Mouse (Mus musculus) cerebellum, postnatal 25 days (tissue): ENCODE measurements at regions not wholly inside any gene's neighbourhood (a gene's known extent, or its start where the extent isn't known, plus 50 kb on each side); places are given as distances from the start of the nearest gene placed in this dataset.
A peak's percentile ranks its signal among the peaks of the same experiment; 100 is the strongest.

ENCODE experiments used
- DNase-seq, 2 experiments: peaks; one replicate each; pipeline ENCODE4 v3.0.0; 2021; ENCODE audit warnings: mixed read lengths in 2 of 2

- no peak for DNase-seq
These were observed 388.4 kb downstream of the Nedd1 start for GRCm38 (mm10) chr10:92333869-92334268.

GRCm38 (mm10) chr10:92333042-92333774 lies 389.0 kb downstream of the Nedd1 start:
- peak in 1 of 2 experiments; percentile 5 for DNase-seq

- DNase-seq, result no peak
These were observed 392.1 kb downstream of the Nedd1 start for GRCm38 (mm10) chr10:92330150-92330549.

- DNase-seq, result no peak
These were observed 392.6 kb downstream of the Nedd1 start for GRCm38 (mm10) chr10:92329661-92330060.

GRCm38 (mm10) chr10:92325284-92325989 lies 396.8 kb downstream of the Nedd1 start:
- no peak for DNase-seq

GRCm38 (mm10) chr10:92314606-92315005 lies 407.6 kb downstream of the Nedd1 start:
- no peak for DNase-seq

GRCm38 (mm10) chr10:92312278-92312677 lies 409.9 kb downstream of the Nedd1 start:
- DNase-seq, result no peak

GRCm38 (mm10) chr10:92308643-92309042 lies 413.6 kb downstream of the Nedd1 start:
- no peak for DNase-seq

- no peak for DNase-seq
These were observed 414.4 kb downstream of the Nedd1 start for GRCm38 (mm10) chr10:92307861-92308260.

GRCm38 (mm10) chr10:92298693-92299092 lies 423.5 kb downstream of the Nedd1 start:
- no peak for DNase-seq

- no peak for DNase-seq
These were observed 425.4 kb downstream of the Nedd1 start for GRCm38 (mm10) chr10:92296837-92297236.

GRCm38 (mm10) chr10:92296303-92296702 lies 425.9 kb downstream of the Nedd1 start:
- no peak for DNase-seq

GRCm38 (mm10) chr10:92293261-92293660 lies 429.0 kb downstream of the Nedd1 start:
- no peak for DNase-seq

GRCm38 (mm10) chr10:92289230-92289629 lies 433.0 kb downstream of the Nedd1 start:
- no peak for DNase-seq

GRCm38 (mm10) chr10:92284231-92284630 lies 438.0 kb downstream of the Nedd1 start:
- DNase-seq, result no peak

GRCm38 (mm10) chr10:92277981-92278380 lies 444.2 kb downstream of the Nedd1 start:
- DNase-seq, result no peak

GRCm38 (mm10) chr10:92257815-92258214 lies 464.4 kb downstream of the Nedd1 start:
- no peak for DNase-seq

GRCm38 (mm10) chr10:92248648-92249047 lies 473.6 kb downstream of the Nedd1 start:
- no peak for DNase-seq

- DNase-seq, result no peak
These were observed 474.8 kb downstream of the Nedd1 start for GRCm38 (mm10) chr10:92247449-92247805.

GRCm38 (mm10) chr10:92246785-92247448 lies 475.3 kb downstream of the Nedd1 start:
- no peak for DNase-seq

- peak; percentile 13 to 54 for DNase-seq
These were observed 479.3 kb downstream of the Nedd1 start for GRCm38 (mm10) chr10:92242714-92243440.

- DNase-seq, result no peak
These were observed 484.3 kb downstream of the Nedd1 start for GRCm38 (mm10) chr10:92237881-92238280.

- DNase-seq, result no peak
These were observed 490.1 kb downstream of the Nedd1 start for GRCm38 (mm10) chr10:92232081-92232480.
